Mouse (Mus musculus) kidney, adult 2 months (tissue): ENCODE measurements around the gene Pigo. TPM values are rescaled to one million over a fixed set of nuclear protein-coding genes. Genes with fewer than 3 reads are reported as not detected.

Experiments used
- DNase-seq: peaks from one replicate; pipeline ENCODE4 v3.0.0; 2021
- H3K27ac ChIP-seq: fragments of 200-500 bp; 2 replicates; pipeline ENCODE4 v1.5.1; 2012; ENCODE audit warnings: low read depth, low read length, control low read depth, inconsistent platforms; ENCODE audit not compliant: insufficient read depth
- H3K27me3 ChIP-seq: fragments of 200-500 bp; replicated peaks from 2 replicates; pipeline ENCODE4 v1.6.1; 2012; ENCODE audit warnings: mild to moderate bottlenecking, moderate library complexity, low read length, inconsistent platforms; ENCODE audit not compliant: control insufficient read depth, insufficient read depth
- H3K36me3 ChIP-seq: fragments of 200-500 bp; 2 replicates; pipeline ENCODE4 v1.6.1; 2012; ENCODE audit warnings: mild to moderate bottlenecking, moderate library complexity, low read length, inconsistent platforms; ENCODE audit not compliant: control insufficient read depth, insufficient read depth
- H3K4me1 ChIP-seq: fragments of 200-500 bp; 2 replicates; pipeline ENCODE4 v1.6.1; 2011; ENCODE audit warnings: low read length; ENCODE audit not compliant: control insufficient read depth, insufficient read depth
- H3K4me3 ChIP-seq: fragments of 200-500 bp; 2 replicates; pipeline ENCODE4 v1.5.1; 2011; ENCODE audit warnings: mild to moderate bottlenecking, low read depth, low read length, control low read depth; ENCODE audit not compliant: insufficient read depth
- CTCF ChIP-seq: fragments of 200-500 bp; conservative IDR thresholded peaks from 2 replicates; pipeline ENCODE4 v1.5.1; 2011; ENCODE audit warnings: low read depth, mild to moderate bottlenecking, control low read depth, low read length, moderate library complexity, mixed read lengths; ENCODE audit not compliant: insufficient read depth, insufficient read length
- POLR2A ChIP-seq: fragments of 200-500 bp; IDR thresholded peaks from one replicate; pipeline ENCODE4 v1.6.1; 2011; ENCODE audit warnings: low read depth, low read length, control low read depth
- WGBS: fragments of 180-500 bp; shearing (Covaris S2); methylation state at CpG from one replicate; pipeline ENCODE4 v1.1.7; 2018; 5-methylcytosine and 5-hydroxymethylcytosine counted together
- polyA plus RNA-seq: library from polyadenylated mRNA; depleted of rRNA; stranded (reverse); fragments of >200 nt; gene quantifications from 2 replicates; pipeline ENCODE4 v1.2.3, GENCODE M21; 2012; rRNA removed

Gene Pigo
- polyA plus RNA-seq, 1 experiment = 24.6 TPM

GRCm38 (mm10) chr4:42973868-42974267 lies 51.8 kb downstream of the Pigo start:
- Histone ChIP-seq H3K27ac (no peak overlapping the region), H3K36me3 (peaks cover 1% of the 10 kb centered on the region; the same call in 1 of the 2 replicates), H3K4me3 (no peak overlapping the region), H3K27me3 (no peaks in the 10 kb centered on the region), H3K4me1 (no peaks in the 10 kb centered on the region)
- 84% methylated on average over 5 of the region's 5 CpGs for WGBS
- DNase-seq = no peak
- no peak for TF ChIP-seq CTCF
- no peak for TF ChIP-seq POLR2A

GRCm38 (mm10) chr4:42972952-42973351 lies 52.7 kb downstream of the Pigo start:
- no peaks in the 10 kb centered on the region for H3K36me3 ChIP-seq
- no peaks in the 10 kb centered on the region for H3K4me1 ChIP-seq
- no peak overlapping the region for H3K27ac ChIP-seq
- DNase-seq = no peak
- H3K27me3 ChIP-seq = no peaks in the 10 kb centered on the region
- TF ChIP-seq POLR2A (no peak), CTCF (no peak)
- no peak overlapping the region for H3K4me3 ChIP-seq
- WGBS = 76% methylated on average over 4 of the region's 4 CpGs

- Histone ChIP-seq H3K4me1 (no peaks in the 10 kb centered on the region), H3K27me3 (no peaks in the 10 kb centered on the region), H3K27ac (no peak within 1 kb of the TSS), H3K36me3 (no peaks in the 10 kb centered on the region), H3K4me3 (no peak within 1 kb of the TSS)
- WGBS = 88% methylated on average over 4 of the region's 4 CpGs
- no peak for TF ChIP-seq CTCF
- TF ChIP-seq POLR2A = no peak
- no peak for DNase-seq
Observed at GRCm38 (mm10) chr4:42969304-42969703, 56.3 kb downstream of the Pigo start, which contains the start of gene 1700022I11Rik. Gene 1700022I11Rik, plus strand, starts transcription at chr4:42969604.

Other genes with a start within 250 kb of the Pigo start
- gene Fam205a1, start 171.9 kb downstream of the Pigo start, polyA plus RNA-seq = 0.05 TPM in 1 of 2 replicates, not detected in the other
- not detected in 2 replicates for gene Gm12394, start 169.0 kb downstream of the Pigo start, polyA plus RNA-seq
- gene Fam205c, start 151.6 kb downstream of the Pigo start, polyA plus RNA-seq = not detected in 2 replicates
- gene Phf24, start 109.2 kb downstream of the Pigo start, polyA plus RNA-seq = 1.1 TPM in 2 replicates
- 6.5 and 8.1 TPM in 2 replicates for gene Dnajb5, start 76.0 kb downstream of the Pigo start, polyA plus RNA-seq
- not detected in 2 replicates for gene 1700022I11Rik, start 56.2 kb downstream of the Pigo start, polyA plus RNA-seq
- gene Vcp, start 25.3 kb downstream of the Pigo start, polyA plus RNA-seq = 112 and 130 TPM in 2 replicates
- 6.8 and 7.1 TPM in 2 replicates for gene Fancg, start 15.3 kb downstream of the Pigo start, polyA plus RNA-seq
- gene Stoml2, start 5.9 kb upstream of the Pigo start, polyA plus RNA-seq = 103 and 118 TPM in 2 replicates
- 14.4 and 15.6 TPM in 2 replicates for gene Fam214b, start 20.4 kb upstream of the Pigo start, polyA plus RNA-seq
- 5.0 and 5.5 TPM in 2 replicates for gene Unc13b, start 33.1 kb upstream of the Pigo start, polyA plus RNA-seq
- gene Atp8b5, start 241.3 kb upstream of the Pigo start, polyA plus RNA-seq = 0.38 and 0.54 TPM in 2 replicates